Mouse (Mus musculus) forebrain, embryonic 11.5 days (tissue): ENCODE results near the gene Senp7. TPM values are rescaled to one million over a fixed set of nuclear protein-coding genes. Genes with fewer than 3 reads are reported as not detected.

Experiments used
- ATAC-seq: fragments of 200-750 bp; cut with Nextera tagmentation; replicated peaks from 2 replicates; pipeline ENCODE4 v1.8.0; 2017; ENCODE audit warnings: moderate TSS enrichment; ENCODE audit not compliant: low FRiP score
- DNase-seq: peaks from one replicate; pipeline ENCODE4 v3.0.0-alpha.2; 2017; ENCODE audit warnings: low spot score
- H3K27ac ChIP-seq: fragments of 300-500 bp; sonication (generic); 2 replicates; pipeline ENCODE4 v1.5.1; 2014; ENCODE audit warnings: low read depth, low read length
- H3K27me3 ChIP-seq: fragments of 300-500 bp; sonication (generic); 2 replicates; pipeline ENCODE4 v1.6.1; 2014; ENCODE audit warnings: mild to moderate bottlenecking, low read length, mixed read lengths; ENCODE audit not compliant: control insufficient read depth, insufficient read depth
- H3K36me3 ChIP-seq: fragments of 300-500 bp; sonication (generic); 2 replicates; pipeline ENCODE4 v1.6.1; 2014; ENCODE audit warnings: mild to moderate bottlenecking, low read length, moderate library complexity, mixed read lengths; ENCODE audit not compliant: control insufficient read depth, insufficient read depth
- H3K4me1 ChIP-seq: fragments of 300-500 bp; sonication (generic); replicated peaks from 2 replicates; pipeline ENCODE4 v1.6.1; 2014; ENCODE audit warnings: low read length, mixed read lengths; ENCODE audit not compliant: control insufficient read depth, insufficient read depth
- H3K4me2 ChIP-seq: fragments of 300-500 bp; sonication (generic); 2 replicates; pipeline ENCODE4 v1.6.1; 2014; ENCODE audit warnings: low read depth, mild to moderate bottlenecking, low read length, moderate library complexity, mixed read lengths; ENCODE audit not compliant: severe bottlenecking
- H3K4me3 ChIP-seq: fragments of 300-500 bp; sonication (generic); 2 replicates; pipeline ENCODE4 v1.5.1; 2014; ENCODE audit warnings: low read depth, low read length
- H3K9ac ChIP-seq: fragments of 300-500 bp; sonication (generic); 2 replicates; pipeline ENCODE4 v1.6.1; 2014; ENCODE audit warnings: low read length
- H3K9me3 ChIP-seq: fragments of 300-500 bp; sonication (generic); 2 replicates; pipeline ENCODE4 v1.6.1; 2016; ENCODE audit warnings: low read length, mixed read lengths; ENCODE audit not compliant: control insufficient read depth
- WGBS: fragments of 180-500 bp; shearing (Covaris S2); extraction: QIAGEN DNeasy Blood & Tissue Kit; methylation state at CpG from one replicate; pipeline ENCODE4 v1.1.7; 2014; 5-methylcytosine and 5-hydroxymethylcytosine counted together
- polyA plus RNA-seq: library from polyadenylated mRNA; unstranded; fragments of >200 nt; fragmentation: Nextera tagmentation; extraction: Ambion mirVana; gene quantifications from 2 replicates; pipeline ENCODE4 v1.2.1, GENCODE M21; 2014

The Senp7 gene
- polyA plus RNA-seq, 1 experiment from 2014 or later: 41.4 TPM

DNA sequence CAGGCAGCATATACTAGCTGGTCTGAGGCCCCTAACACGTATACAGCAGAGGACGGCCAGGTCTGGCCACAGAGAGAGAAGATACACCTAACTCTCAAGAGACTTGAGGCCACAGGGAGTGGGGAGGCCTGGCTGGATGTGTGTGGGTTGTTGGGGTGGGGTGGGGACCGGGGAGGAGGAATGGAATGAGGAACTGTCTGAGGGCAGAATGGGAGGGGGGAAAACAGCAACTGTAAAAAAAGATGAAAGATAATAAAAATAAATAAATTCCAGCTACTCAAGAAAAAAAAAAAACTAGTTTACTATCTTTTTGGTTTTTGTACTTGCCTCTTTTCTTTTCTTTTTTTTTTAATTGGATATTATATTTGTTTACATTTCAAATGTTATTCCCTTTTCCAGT, 91.8 kb downstream of the Senp7 start:
- DNase-seq: no peak
- Histone ChIP-seq H3K9ac (no peak overlapping the region), H3K4me3 (no peak overlapping the region), H3K4me2 (no peak overlapping the region), H3K36me3 (no peaks in the 10 kb centered on the region), H3K27ac (no peak overlapping the region), H3K27me3 (no peaks in the 10 kb centered on the region), H3K9me3 (no peaks in the 10 kb centered on the region), H3K4me1 (no peaks in the 10 kb centered on the region)
- no peak for ATAC-seq
- 87% methylated on average over 3 of the region's 3 CpGs for WGBS

DNA sequence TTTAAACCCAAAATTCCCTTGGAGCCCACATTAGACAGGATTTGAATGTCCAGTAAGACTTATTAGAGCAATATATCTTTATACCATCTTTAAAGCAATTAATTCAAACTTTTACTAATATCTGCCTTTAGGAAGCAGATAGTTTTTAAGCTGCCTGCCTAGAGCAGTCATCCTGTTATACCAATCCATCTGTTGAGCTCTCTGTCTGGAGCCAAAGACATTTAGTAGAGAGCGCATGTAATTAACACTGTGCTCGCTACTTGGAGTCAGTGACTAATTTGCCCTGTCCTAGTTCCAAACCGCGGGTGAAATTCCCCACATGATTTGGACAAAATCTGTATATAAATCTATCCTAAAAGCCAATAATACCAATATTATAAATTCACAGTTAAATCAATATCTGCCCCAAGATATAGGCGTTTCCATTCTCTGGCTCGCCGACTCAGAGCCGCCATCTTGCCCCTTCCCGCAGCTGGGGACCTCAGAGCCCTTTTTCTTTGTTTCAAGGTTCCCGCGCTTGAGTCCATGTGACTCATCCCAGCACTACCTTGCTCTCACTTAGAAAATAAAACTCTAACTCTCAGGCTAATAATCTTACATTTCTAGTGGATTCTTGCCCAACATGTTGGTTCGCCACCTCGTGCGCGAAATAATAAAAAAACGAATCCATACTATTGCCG, 96.9 kb downstream of the Senp7 start:
- WGBS: 97% methylated on average over 17 of the region's 17 CpGs
- no peak for ATAC-seq

DNA sequence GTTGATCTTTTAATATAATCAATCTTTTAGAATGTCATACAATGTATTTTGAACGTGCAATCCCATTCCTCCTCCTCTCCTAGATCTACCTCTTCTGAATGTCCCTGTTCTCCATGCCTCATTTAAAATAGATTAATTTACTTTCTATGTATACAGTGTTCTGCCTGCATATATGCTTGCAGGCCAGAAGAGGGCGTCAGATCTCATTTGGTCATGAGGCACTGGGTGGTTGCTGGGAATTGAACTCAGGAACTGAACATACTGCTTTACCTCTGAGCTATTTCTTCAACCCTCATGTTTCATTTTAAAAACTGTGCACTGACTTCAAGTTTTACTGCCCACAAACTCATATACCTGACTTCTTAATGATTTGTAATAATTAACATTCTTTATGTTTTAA, 99.5 kb downstream of the Senp7 start:
- 48% methylated on average over 2 of the region's 2 CpGs for WGBS
- Histone ChIP-seq H3K27ac (no peak overlapping the region), H3K9me3 (no peaks in the 10 kb centered on the region), H3K4me3 (no peak overlapping the region), H3K27me3 (no peaks in the 10 kb centered on the region), H3K36me3 (no peaks in the 10 kb centered on the region), H3K4me2 (no peak overlapping the region), H3K4me1 (no peaks in the 10 kb centered on the region), H3K9ac (no peak overlapping the region)
- DNase-seq (no peak), ATAC-seq (no peak)

More for the DNA sequence above, 96.9 kb downstream of the Senp7 start:
- Histone ChIP-seq H3K4me2 (no peak overlapping the region), H3K9me3 (no peaks in the 10 kb centered on the region), H3K4me1 (no peaks in the 10 kb centered on the region), H3K27ac (no peak overlapping the region), H3K36me3 (no peaks in the 10 kb centered on the region), H3K4me3 (no peak overlapping the region), H3K9ac (no peak overlapping the region), H3K27me3 (no peaks in the 10 kb centered on the region)
- DNase-seq: no peak

DNA sequence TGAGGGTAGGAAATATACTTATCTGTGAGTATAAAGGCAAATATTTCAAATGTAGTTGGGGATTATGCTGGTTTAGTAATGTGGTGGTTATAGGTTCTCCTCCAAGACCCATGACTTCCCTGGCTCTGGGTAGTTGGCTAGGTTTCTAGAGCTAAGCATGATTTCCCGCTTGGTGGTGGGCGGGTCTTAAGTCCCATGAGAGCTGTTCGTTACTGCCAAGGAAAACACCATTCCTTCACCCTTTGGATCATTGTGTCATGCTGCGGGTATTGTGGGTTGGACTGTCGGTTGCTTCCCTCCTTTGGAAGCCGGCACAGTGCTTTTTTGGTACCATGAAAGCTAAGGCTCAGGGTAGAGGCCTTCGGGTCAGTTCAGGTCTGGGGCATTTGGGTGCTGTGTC, 115.3 kb downstream of the Senp7 start:
- DNase-seq (no peak), ATAC-seq (no peak)
- H3K9me3 ChIP-seq: no peaks in the 10 kb centered on the region
- H3K4me2 ChIP-seq: no peak overlapping the region
- H3K4me3 ChIP-seq: no peak overlapping the region
- H3K27me3 ChIP-seq: no peaks in the 10 kb centered on the region
- no peak overlapping the region for H3K9ac ChIP-seq
- H3K4me1 ChIP-seq: no peaks in the 10 kb centered on the region
- H3K36me3 ChIP-seq: no peaks in the 10 kb centered on the region
- 91% methylated on average over 7 of the region's 7 CpGs for WGBS
- H3K27ac ChIP-seq: no peak overlapping the region

DNA sequence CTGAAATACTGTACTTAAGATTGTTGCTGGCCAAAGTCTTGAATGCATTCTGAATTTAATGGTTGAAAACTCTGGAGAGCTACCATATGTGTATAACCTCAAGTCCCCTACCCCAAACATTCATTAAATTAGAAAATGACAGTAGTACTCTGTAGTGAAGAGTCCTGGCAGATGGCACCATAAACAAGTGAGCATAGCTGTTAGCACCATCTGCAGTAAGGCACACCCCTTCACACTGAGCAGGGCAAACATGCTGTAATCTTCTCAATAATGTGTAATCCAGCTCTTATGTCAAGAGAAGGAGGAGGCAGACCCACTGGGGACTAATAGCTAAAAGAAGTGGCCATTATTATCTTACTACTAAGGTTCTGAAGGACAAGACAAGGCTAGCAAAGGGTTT, 122.1 kb downstream of the Senp7 start:
- no peak for DNase-seq
- H3K4me3 ChIP-seq: no peak overlapping the region
- no peaks in the 10 kb centered on the region for H3K27me3 ChIP-seq
- ATAC-seq: no peak
- no peak overlapping the region for H3K9ac ChIP-seq
- no peaks in the 10 kb centered on the region for H3K36me3 ChIP-seq
- no peaks in the 10 kb centered on the region for H3K9me3 ChIP-seq
- H3K27ac ChIP-seq: no peak overlapping the region
- H3K4me1 ChIP-seq: no peaks in the 10 kb centered on the region
- H3K4me2 ChIP-seq: no peak overlapping the region

DNA sequence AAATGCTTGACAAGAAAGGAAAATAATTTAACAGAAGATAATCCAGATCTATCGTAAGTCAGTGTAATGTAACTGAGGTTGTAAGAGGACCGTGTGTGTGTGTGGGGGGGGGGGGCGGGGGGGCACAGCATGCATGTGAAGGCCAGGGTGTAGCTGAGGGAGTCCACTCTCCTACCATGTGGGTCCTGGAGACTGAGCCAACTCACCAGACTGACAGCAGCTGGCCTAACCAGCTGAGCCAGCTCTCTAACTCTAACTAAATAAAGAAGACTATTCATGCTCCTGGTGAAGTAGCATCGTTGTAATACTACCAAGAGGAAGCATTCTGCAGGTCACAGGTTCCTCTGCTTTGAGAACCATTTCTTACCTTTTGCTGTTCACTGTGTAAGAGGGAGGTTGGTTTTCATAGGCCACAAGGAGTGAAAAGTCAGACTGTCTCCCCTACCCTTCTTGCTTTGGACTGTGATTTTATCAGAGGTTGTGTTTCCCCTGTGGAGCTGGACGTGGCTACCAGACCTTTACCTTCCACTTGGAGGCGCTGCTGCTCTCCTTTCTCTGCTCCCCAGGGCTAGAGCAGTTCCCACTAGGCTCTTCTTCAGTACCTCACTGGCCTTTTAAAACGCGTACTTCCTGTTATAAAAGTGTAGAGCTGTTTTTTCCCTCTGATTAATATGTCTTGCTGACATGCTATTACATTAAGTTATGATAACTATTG, 127.9 kb downstream of the Senp7 start:
- H3K4me1 ChIP-seq: no peaks in the 10 kb centered on the region
- 72% methylated on average over 8 of the region's 8 CpGs for WGBS
- no peak overlapping the region for H3K4me3 ChIP-seq
- no peaks in the 10 kb centered on the region for H3K36me3 ChIP-seq
- H3K9me3 ChIP-seq: no peaks in the 10 kb centered on the region
- H3K27ac ChIP-seq: no peak overlapping the region
- H3K9ac ChIP-seq: no peak overlapping the region
- no peaks in the 10 kb centered on the region for H3K27me3 ChIP-seq
- H3K4me2 ChIP-seq: no peak overlapping the region
- DNase-seq (no peak), ATAC-seq (0 out of 2 replicates have a peak, but pooled peaks have one; percentile 27)

DNA sequence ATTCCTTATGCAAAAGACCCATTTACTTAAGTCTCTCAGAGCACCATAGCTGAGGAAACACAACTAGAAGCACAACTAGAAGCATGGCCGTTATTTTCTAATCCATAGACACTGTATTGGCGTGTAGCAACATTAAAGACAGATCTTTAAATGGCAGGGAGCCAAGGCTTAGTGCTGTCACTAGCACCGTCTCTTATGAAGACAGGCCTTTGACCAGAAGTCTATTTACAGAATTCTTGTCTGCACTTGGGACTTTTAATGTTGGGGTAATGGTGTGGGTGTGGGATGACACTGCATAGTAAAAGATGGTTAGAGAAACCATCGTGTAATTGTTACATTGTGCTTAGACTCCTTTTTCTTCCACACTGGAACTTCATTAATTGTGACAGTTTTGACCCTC, 138.7 kb downstream of the Senp7 start:
- H3K27ac ChIP-seq: no peak overlapping the region
- 90% methylated on average over 4 of the region's 4 CpGs for WGBS
- H3K27me3 ChIP-seq: no peaks in the 10 kb centered on the region
- no peaks in the 10 kb centered on the region for H3K9me3 ChIP-seq
- no peak overlapping the region for H3K4me2 ChIP-seq
- no peak for DNase-seq
- ATAC-seq: no peak
- H3K9ac ChIP-seq: no peak overlapping the region
- no peak overlapping the region for H3K4me3 ChIP-seq
- no peaks in the 10 kb centered on the region for H3K4me1 ChIP-seq
- H3K36me3 ChIP-seq: peaks cover 2% of the 10 kb centered on the region; the same call in 1 of the 2 replicates

DNA sequence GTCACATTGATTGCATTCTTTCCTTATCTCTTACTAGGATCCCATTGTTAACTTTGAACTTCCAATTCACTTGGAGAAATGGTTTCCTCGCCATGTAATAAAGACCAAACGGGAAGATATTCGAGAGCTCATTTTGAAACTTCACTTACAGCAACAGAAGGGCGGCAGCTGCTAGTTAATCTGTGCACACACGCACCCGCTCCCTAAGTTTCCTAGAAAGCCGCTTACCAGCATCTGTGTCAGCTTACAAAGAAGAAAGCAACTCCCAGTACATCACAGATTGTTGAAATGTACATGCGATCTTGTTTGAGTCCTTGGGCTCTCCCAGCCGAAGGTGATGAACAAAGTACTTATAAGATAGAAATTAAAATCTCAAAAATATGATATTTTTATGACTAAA, 140.1 kb downstream of the Senp7 start:
- no peaks in the 10 kb centered on the region for H3K27me3 ChIP-seq
- no peak for ATAC-seq
- WGBS: 95% methylated on average over 9 of the region's 9 CpGs

DNA sequence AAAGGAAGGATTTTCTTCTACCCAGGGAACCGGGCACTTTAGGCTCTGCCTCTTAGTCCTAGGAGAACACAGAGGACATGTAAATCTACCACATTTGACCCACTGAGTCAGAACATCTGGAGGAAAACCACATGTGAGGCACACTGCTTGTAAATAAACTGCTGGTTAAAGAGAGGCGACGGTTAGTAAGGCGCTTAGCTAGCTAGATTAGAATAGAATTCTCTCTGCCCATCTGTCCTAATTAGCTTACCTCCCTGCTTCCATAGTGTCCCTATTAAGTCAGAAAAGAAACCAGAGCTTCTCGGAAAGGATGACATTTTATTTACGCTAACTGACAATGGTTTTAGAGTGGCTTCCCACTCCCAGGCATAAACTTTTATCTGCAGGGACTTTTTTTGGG, 155.9 kb downstream of the Senp7 start, which contains the start of gene Impg2:
Gene Impg2, plus strand, starts transcription at position 263 of the 400 bp plus-strand sequence.
- WGBS: 40% methylated on average over 6 of the region's 6 CpGs
- DNase-seq (no peak), ATAC-seq (no peak)
- Histone ChIP-seq H3K4me2 (no peak within 1 kb of the TSS), H3K4me1 (no peaks in the 10 kb centered on the region), H3K4me3 (no peak within 1 kb of the TSS), H3K27me3 (no peaks in the 10 kb centered on the region), H3K27ac (no peak within 1 kb of the TSS), H3K9me3 (no peaks in the 10 kb centered on the region), H3K36me3 (no peaks in the 10 kb centered on the region), H3K9ac (no peak within 1 kb of the TSS)

More for the DNA sequence above, 140.1 kb downstream of the Senp7 start:
- Histone ChIP-seq H3K4me1 (no peaks in the 10 kb centered on the region), H3K9me3 (no peaks in the 10 kb centered on the region), H3K4me3 (no peak overlapping the region), H3K27ac (no peak overlapping the region), H3K9ac (no peak overlapping the region), H3K36me3 (peaks cover 2% of the 10 kb centered on the region; the same call in 1 of the 2 replicates), H3K4me2 (no peak overlapping the region)
- no peak for DNase-seq
